20 mouse cellular contexts compared by ENCODE assay signal in the genomic region with DNA sequence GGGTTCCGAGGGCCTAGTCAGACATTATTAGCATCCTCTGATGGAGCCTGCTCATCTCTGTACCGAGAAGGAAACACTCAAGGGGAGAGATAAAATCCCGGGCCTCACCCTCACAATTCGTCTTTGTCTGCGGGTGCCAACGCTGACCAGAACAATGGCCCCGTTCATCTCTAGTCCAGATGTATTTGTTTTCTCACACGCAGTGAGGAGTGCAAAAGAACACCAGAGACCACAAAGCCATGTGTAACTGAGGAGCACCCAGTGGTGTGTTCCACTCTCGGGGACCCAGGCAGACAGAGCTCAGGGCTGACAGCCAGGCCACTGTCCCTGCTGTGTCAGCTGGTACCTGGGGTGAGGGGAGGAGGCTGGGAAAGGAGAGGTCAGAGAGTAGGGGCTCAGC. TPM values are rescaled to one million over a fixed set of nuclear protein-coding genes. Genes with fewer than 3 reads are reported as not detected.
DNase-seq lines count a peak whose midpoint lies in the region; ATAC-seq and TF ChIP-seq lines count a peak whose summit lies in the region.
"Had no signal": no experiment of that assay in that cellular context is flagged by ENCODE, and none has a peak within 500 bp of the region (broad histone marks: within the 10 kb centered on the region; RNA-seq: fewer than 3 reads in every experiment).

No protein-coding gene starts in this region.

- no peak overlapping the region for H3K4me2 ChIP-seq in hindbrain, postnatal 0 days (ENCODE audit: low read depth, low read length)
- no peak overlapping the region for H3K4me2 ChIP-seq in midbrain, embryonic 12.5 days (replicated peaks)
- no peak overlapping the region for H3K4me2 ChIP-seq in midbrain, embryonic 16.5 days (ENCODE audit: low read length)
- no peak overlapping the region for H3K4me2 ChIP-seq in neural tube, embryonic 15.5 days
- H3K4me2 ChIP-seq: heart, embryonic 12.5 days; liver, embryonic 15.5 days had no signal

- no peak overlapping the region for H3K9ac ChIP-seq in hindbrain, postnatal 0 days (replicated peaks; ENCODE audit: low read length)
- H3K9ac ChIP-seq in midbrain, embryonic 12.5 days (replicated peaks): no peak overlapping the region
- H3K9ac ChIP-seq in midbrain, embryonic 16.5 days (ENCODE audit: low read depth, low read length): no peak overlapping the region
- H3K9ac ChIP-seq in neural tube, embryonic 15.5 days (replicated peaks): no peak overlapping the region
- H3K9ac ChIP-seq: forebrain, postnatal 0 days; heart, embryonic 12.5 days; liver, embryonic 15.5 days had no signal

- H3K9me3 ChIP-seq in hindbrain, embryonic 10.5 days: no peaks in the 10 kb centered on the region
- H3K9me3 ChIP-seq in hindbrain, postnatal 0 days (ENCODE audit: low read length): no peaks in the 10 kb centered on the region
- no peaks in the 10 kb centered on the region for H3K9me3 ChIP-seq in midbrain, embryonic 12.5 days
- no peaks in the 10 kb centered on the region for H3K9me3 ChIP-seq in midbrain, embryonic 16.5 days (replicated peaks; ENCODE audit: control insufficient read depth, low read length, poor library complexity, severe bottlenecking)
- no peaks in the 10 kb centered on the region for H3K9me3 ChIP-seq in embryonic facial prominence, embryonic 10.5 days
- no peaks in the 10 kb centered on the region for H3K9me3 ChIP-seq in neural tube, embryonic 15.5 days (replicated peaks)
- H3K9me3 ChIP-seq: heart, embryonic 12.5 days; limb, embryonic 10.5 days; liver, embryonic 15.5 days had no signal

- peaks cover 94% of the 10 kb centered on the region for H3K36me3 ChIP-seq in hindbrain, embryonic 10.5 days
- H3K36me3 ChIP-seq in hindbrain, postnatal 0 days (ENCODE audit: insufficient read depth, low read length): no peaks in the 10 kb centered on the region
- peaks cover 64% of the 10 kb centered on the region for H3K36me3 ChIP-seq in midbrain, embryonic 12.5 days
- no peaks in the 10 kb centered on the region for H3K36me3 ChIP-seq in midbrain, embryonic 16.5 days (ENCODE audit: control insufficient read depth, insufficient read depth, low read length)
- peaks cover 95% of the 10 kb centered on the region for H3K36me3 ChIP-seq in embryonic facial prominence, embryonic 10.5 days (replicated peaks)
- H3K36me3 ChIP-seq in neural tube, embryonic 15.5 days: no peaks in the 10 kb centered on the region
- H3K36me3 ChIP-seq: G1E had no signal

- TF ChIP-seq CTCF in hindbrain, postnatal 0 days (IDR thresholded peaks at IDR 0.05; ENCODE audit: low read depth): no peak

- no peak for ATAC-seq in hindbrain, postnatal 0 days
- ATAC-seq in midbrain, embryonic 12.5 days (ENCODE audit: low FRiP score, low read depth): no peak
- no peak for ATAC-seq in midbrain, embryonic 16.5 days
- peak; percentile 46; the same call in 1 of the 2 replicates for ATAC-seq in neural tube, embryonic 15.5 days (ENCODE audit: low FRiP score)
- ATAC-seq: forebrain, postnatal 0 days had no signal

- peaks cover 31% of the 10 kb centered on the region for H3K4me1 ChIP-seq in hindbrain, embryonic 10.5 days (replicated peaks)
- H3K4me1 ChIP-seq in hindbrain, postnatal 0 days (ENCODE audit: insufficient read depth, low read length): no peaks in the 10 kb centered on the region
- H3K4me1 ChIP-seq in midbrain, embryonic 12.5 days: peaks cover 13% of the 10 kb centered on the region
- H3K4me1 ChIP-seq in midbrain, embryonic 16.5 days (ENCODE audit: control insufficient read depth, insufficient read depth, low read length): peaks cover 2% of the 10 kb centered on the region; the same call in 1 of the 2 replicates
- H3K4me1 ChIP-seq in embryonic facial prominence, embryonic 10.5 days: peaks cover 16% of the 10 kb centered on the region
- H3K4me1 ChIP-seq in neural tube, embryonic 15.5 days: 0 out of 2 replicates have a peak, but pooled peaks cover 8% of the 10 kb centered on the region
- H3K4me1 ChIP-seq: limb, embryonic 10.5 days; liver, embryonic 15.5 days had no signal

- WGBS in hindbrain, embryonic 10.5 days: 60% methylated on average over 9 of the region's 9 CpGs
- WGBS in hindbrain, postnatal 0 days: 48% methylated on average over 9 of the region's 9 CpGs
- WGBS in midbrain, embryonic 12.5 days: 68% methylated on average over 9 of the region's 9 CpGs
- WGBS in midbrain, embryonic 16.5 days: 70% methylated on average over 9 of the region's 9 CpGs
- WGBS in embryonic facial prominence, embryonic 10.5 days: 52% methylated on average over 9 of the region's 9 CpGs
- 44% methylated on average over 9 of the region's 9 CpGs for WGBS in neural tube, embryonic 15.5 days

- no peaks in the 10 kb centered on the region for H3K27me3 ChIP-seq in hindbrain, embryonic 10.5 days (ENCODE audit: insufficient read depth, poor library complexity, severe bottlenecking)
- no peaks in the 10 kb centered on the region for H3K27me3 ChIP-seq in hindbrain, postnatal 0 days (ENCODE audit: insufficient read depth, low read length)
- no peaks in the 10 kb centered on the region for H3K27me3 ChIP-seq in midbrain, embryonic 12.5 days
- no peaks in the 10 kb centered on the region for H3K27me3 ChIP-seq in midbrain, embryonic 16.5 days (ENCODE audit: control insufficient read depth, insufficient read depth, low read depth, low read length)
- H3K27me3 ChIP-seq in embryonic facial prominence, embryonic 10.5 days (replicated peaks; ENCODE audit: low read depth, poor library complexity, severe bottlenecking): no peaks in the 10 kb centered on the region
- no peaks in the 10 kb centered on the region for H3K27me3 ChIP-seq in neural tube, embryonic 15.5 days (replicated peaks)
- H3K27me3 ChIP-seq: heart, embryonic 12.5 days; liver, embryonic 15.5 days had no signal

- no peak overlapping the region for H3K4me3 ChIP-seq in hindbrain, embryonic 10.5 days
- no peak overlapping the region for H3K4me3 ChIP-seq in hindbrain, postnatal 0 days (ENCODE audit: low read length)
- H3K4me3 ChIP-seq in midbrain, embryonic 12.5 days: no peak overlapping the region
- H3K4me3 ChIP-seq in midbrain, embryonic 16.5 days (ENCODE audit: low read depth, low read length): no peak overlapping the region
- H3K4me3 ChIP-seq in embryonic facial prominence, embryonic 10.5 days: no peak overlapping the region
- H3K4me3 ChIP-seq in neural tube, embryonic 15.5 days (replicated peaks): no peak overlapping the region
- H3K4me3 ChIP-seq: heart, embryonic 12.5 days; limb, embryonic 10.5 days; liver, embryonic 15.5 days had no signal

- peak overlapping the region; percentile 79 for H3K27ac ChIP-seq in hindbrain, embryonic 10.5 days
- H3K27ac ChIP-seq in hindbrain, postnatal 0 days: no peak overlapping the region
- H3K27ac ChIP-seq in midbrain, embryonic 12.5 days (replicated peaks): peak overlapping the region; percentile 7; the same call in 1 of the 2 replicates
- no peak overlapping the region for H3K27ac ChIP-seq in midbrain, embryonic 16.5 days (ENCODE audit: low read length)
- peak overlapping the region; percentile 66; the same call in 1 of the 2 replicates for H3K27ac ChIP-seq in embryonic facial prominence, embryonic 10.5 days (replicated peaks)
- H3K27ac ChIP-seq in neural tube, embryonic 15.5 days (replicated peaks): no peak overlapping the region
- H3K27ac ChIP-seq: limb, embryonic 10.5 days; liver, embryonic 15.5 days had no signal

- DNase-seq in hindbrain, embryonic 10.5 days (ENCODE audit: low spot score): no peak
- DNase-seq in hindbrain, postnatal 0 days (ENCODE audit: low spot score): no peak
- DNase-seq in embryonic facial prominence, embryonic 10.5 days (ENCODE audit: low spot score): no peak
- no peak for DNase-seq in spleen, postnatal 10 days (ENCODE audit: low spot score in 2 of 2)
- DNase-seq: adrenal gland, postnatal 14 days; embryo, embryonic 11 days; forebrain, postnatal 0 days; gastrocnemius, postnatal 25 days; kidney, adult 8-10 months; kidney, postnatal 4 days; lung, postnatal 14 days; thymus, postnatal 36 days had no signal

RNA-seq across cellular contexts. Expression of gene Phgdh, which starts 15.6 kb away (rescaled TPM):
- polyA plus RNA-seq in hindbrain, embryonic 10.5 days (2016; fragmentation: Nextera tagmentation; extraction: Ambion mirVana): 345 and 380 TPM in 2 replicates
- total RNA-seq in hindbrain, postnatal 0 days (2014; rRNA removed): 348 and 370 TPM in 2 replicates
- polyA plus RNA-seq in hindbrain, postnatal 0 days (2015; fragmentation: Nextera tagmentation; extraction: Ambion mirVana): 261 and 279 TPM in 2 replicates
- polyA plus RNA-seq in midbrain, embryonic 12.5 days (2016; fragmentation: Nextera tagmentation; extraction: Ambion mirVana): 257 and 278 TPM in 2 replicates
- 105 and 137 TPM in 2 replicates for polyA plus RNA-seq in midbrain, embryonic 16.5 days (2015; fragmentation: Nextera tagmentation; extraction: Ambion mirVana)
- polyA plus RNA-seq in embryonic facial prominence, embryonic 10.5 days (2016; fragmentation: Nextera tagmentation; extraction: Ambion mirVana): 373 and 379 TPM in 2 replicates
- 156 and 225 TPM in 2 replicates for polyA plus RNA-seq in neural tube, embryonic 15.5 days (2015; fragmentation: Nextera tagmentation; extraction: Ambion mirVana)
- total RNA-seq: G1E had no signal
- polyA plus RNA-seq: G1E had no signal

RNA-seq across cellular contexts. Expression of gene Hmgcs2, which starts 44.0 kb away (rescaled TPM):
- polyA plus RNA-seq in hindbrain, embryonic 10.5 days (2016; fragmentation: Nextera tagmentation; extraction: Ambion mirVana): 2.2 and 3.8 TPM in 2 replicates
- total RNA-seq in hindbrain, postnatal 0 days (2014; rRNA removed): 23.9 and 30.5 TPM in 2 replicates
- polyA plus RNA-seq in hindbrain, postnatal 0 days (2015; fragmentation: Nextera tagmentation; extraction: Ambion mirVana): 40.2 and 42.2 TPM in 2 replicates
- polyA plus RNA-seq in midbrain, embryonic 12.5 days (2016; fragmentation: Nextera tagmentation; extraction: Ambion mirVana): 5.0 and 6.7 TPM in 2 replicates
- 16.8 and 18.4 TPM in 2 replicates for polyA plus RNA-seq in midbrain, embryonic 16.5 days (2015; fragmentation: Nextera tagmentation; extraction: Ambion mirVana)
- polyA plus RNA-seq in embryonic facial prominence, embryonic 10.5 days (2016; fragmentation: Nextera tagmentation; extraction: Ambion mirVana): 1.0 and 1.6 TPM in 2 replicates
- 15.3 and 17.7 TPM in 2 replicates for polyA plus RNA-seq in neural tube, embryonic 15.5 days (2015; fragmentation: Nextera tagmentation; extraction: Ambion mirVana)
- total RNA-seq: G1E; monocyte, adult 5-6 weeks had no signal
- polyA plus RNA-seq: G1E had no signal

RNA-seq across cellular contexts. Expression of gene Zfp697, which starts 58.0 kb away (rescaled TPM):
- 6.6 and 8.0 TPM in 2 replicates for polyA plus RNA-seq in hindbrain, embryonic 10.5 days (2016; fragmentation: Nextera tagmentation; extraction: Ambion mirVana)
- 29.1 and 29.6 TPM in 2 replicates for total RNA-seq in hindbrain, postnatal 0 days (2014; rRNA removed)
- polyA plus RNA-seq in hindbrain, postnatal 0 days (2015; fragmentation: Nextera tagmentation; extraction: Ambion mirVana): 15.3 and 17.3 TPM in 2 replicates
- polyA plus RNA-seq in midbrain, embryonic 12.5 days (2016; fragmentation: Nextera tagmentation; extraction: Ambion mirVana): 9.9 and 10.1 TPM in 2 replicates
- 17.7 and 18.2 TPM in 2 replicates for polyA plus RNA-seq in midbrain, embryonic 16.5 days (2015; fragmentation: Nextera tagmentation; extraction: Ambion mirVana)
- 8.2 and 8.8 TPM in 2 replicates for polyA plus RNA-seq in embryonic facial prominence, embryonic 10.5 days (2016; fragmentation: Nextera tagmentation; extraction: Ambion mirVana)
- polyA plus RNA-seq in neural tube, embryonic 15.5 days (2015; fragmentation: Nextera tagmentation; extraction: Ambion mirVana): 15.8 and 17.0 TPM in 2 replicates
- total RNA-seq: monocyte, adult 5-6 weeks had no signal
- polyA plus RNA-seq: G1E had no signal

Comparison
In these comparisons a context has a peak if more than half of its experiments do, and no peak if none do; other contexts are left out.
1. H3K27ac ChIP-seq: peak in hindbrain, embryonic 10.5 days (single experiment), midbrain, embryonic 12.5 days (single experiment) and embryonic facial prominence, embryonic 10.5 days (single experiment); none in hindbrain, postnatal 0 days (single experiment), midbrain, embryonic 16.5 days (single experiment) and neural tube, embryonic 15.5 days (single experiment).